Mouse (Mus musculus): Measurements from ENCODE around the gene Fam107b.

Gene Fam107b

GRCm38 (mm10) chr2:3773089-3773488 is 202.8 kb downstream of the Fam107b start:
- DNase-seq (ENCODE audit: low spot score in 2 of 2), result no peak

GRCm38 (mm10) chr2:3775569-3775968 is 205.3 kb downstream of the Fam107b start:
- DNase-seq (ENCODE audit: low spot score in 2 of 2), result no peak

- DNase-seq (ENCODE audit: low spot score in 2 of 2), result no peak
These were observed 205.8 kb downstream of the Fam107b start for GRCm38 (mm10) chr2:3776045-3776444.

GRCm38 (mm10) chr2:3777696-3778095 is 207.4 kb downstream of the Fam107b start:
- DNase-seq (ENCODE audit: low spot score in 2 of 2), result no peak

- DNase-seq (ENCODE audit: low spot score in 2 of 2), result no peak
These were observed 215.3 kb downstream of the Fam107b start for GRCm38 (mm10) chr2:3785546-3785945.

GRCm38 (mm10) chr2:3787752-3788423 is 217.6 kb downstream of the Fam107b start:
- DNase-seq (ENCODE audit: low spot score in 2 of 2), result no peak

GRCm38 (mm10) chr2:3788424-3788786 is 218.1 kb downstream of the Fam107b start:
- no peak for DNase-seq (ENCODE audit: low spot score in 2 of 2)

- no peak for DNase-seq (ENCODE audit: low spot score in 2 of 2)
These were observed 226.3 kb downstream of the Fam107b start for GRCm38 (mm10) chr2:3796543-3796942.

- DNase-seq (ENCODE audit: low spot score in 2 of 2), result peak in 1 of 2 experiments; percentile 29
These were observed 229.7 kb downstream of the Fam107b start for GRCm38 (mm10) chr2:3799767-3800554.

- DNase-seq (ENCODE audit: low spot score in 2 of 2), result no peak
These were observed 230.2 kb downstream of the Fam107b start for GRCm38 (mm10) chr2:3800555-3800878.

GRCm38 (mm10) chr2:3805742-3806141 is 235.5 kb downstream of the Fam107b start:
- DNase-seq (ENCODE audit: low spot score in 2 of 2), result no peak

- no peak for DNase-seq (ENCODE audit: low spot score in 2 of 2)
These were observed 240.0 kb downstream of the Fam107b start for GRCm38 (mm10) chr2:3810321-3810720.

GRCm38 (mm10) chr2:3816142-3816609 is 245.9 kb downstream of the Fam107b start:
- DNase-seq (ENCODE audit: low spot score in 2 of 2), result peak; percentile 66 to 68

- no peak for DNase-seq (ENCODE audit: low spot score in 2 of 2)
These were observed 247.3 kb downstream of the Fam107b start for GRCm38 (mm10) chr2:3817626-3818025.

GRCm38 (mm10) chr2:3822483-3823455 is 252.5 kb downstream of the Fam107b start:
- no peak for DNase-seq (ENCODE audit: low spot score in 2 of 2)

Measured in frontal cortex, postnatal 10 days (tissue).